Mouse (Mus musculus) right cerebral cortex, postnatal 36 days (tissue): Measurements from ENCODE around the gene Eps8l1.
"Not testable (repeated sequence)": the region's sequence is repeated elsewhere in the genome, so short reads cannot be mapped to it uniquely, and the experiment has no call there.

Source experiments
- DNase-seq, 2 experiments: peaks; one replicate each; pipeline ENCODE4 v3.0.0; 2022; ENCODE audit warnings: low spot score in 2 of 2, mixed read lengths in 1 of 2

Eps8l1 gene

GRCm38 (mm10) chr7:4508062-4508738 lies 47.7 kb downstream of the Eps8l1 start:
- DNase-seq = peak in 1 of 2 experiments; percentile 57

- no peak for DNase-seq
Measured at GRCm38 (mm10) chr7:4508739-4509116, 48.3 kb downstream of the Eps8l1 start.

GRCm38 (mm10) chr7:4509863-4510608 lies 49.6 kb downstream of the Eps8l1 start:
- DNase-seq = no peak

GRCm38 (mm10) chr7:4511489-4512224 lies 51.2 kb downstream of the Eps8l1 start:
- no peak for DNase-seq

DNA sequence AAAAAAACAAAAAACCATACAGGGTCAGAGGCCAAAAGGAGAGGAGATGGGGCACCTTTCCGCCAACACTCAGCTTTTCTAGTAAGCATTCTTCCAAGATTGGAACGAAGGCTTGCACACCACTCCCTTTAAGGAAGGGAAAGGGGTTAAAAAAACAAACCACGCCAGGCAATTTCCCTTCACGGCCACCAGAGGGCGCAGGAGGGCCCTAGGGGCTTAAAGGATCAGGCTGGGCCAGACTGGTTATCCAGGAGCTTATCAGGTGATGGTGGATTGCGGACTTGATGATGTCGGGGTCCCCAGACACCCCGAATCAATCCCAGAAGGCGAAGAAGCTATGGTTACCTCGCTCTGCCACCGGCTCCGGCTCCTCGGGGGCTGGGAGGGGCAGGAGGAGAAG lies 52.8 kb downstream of the Eps8l1 start:
- DNase-seq = no peak

DNA sequence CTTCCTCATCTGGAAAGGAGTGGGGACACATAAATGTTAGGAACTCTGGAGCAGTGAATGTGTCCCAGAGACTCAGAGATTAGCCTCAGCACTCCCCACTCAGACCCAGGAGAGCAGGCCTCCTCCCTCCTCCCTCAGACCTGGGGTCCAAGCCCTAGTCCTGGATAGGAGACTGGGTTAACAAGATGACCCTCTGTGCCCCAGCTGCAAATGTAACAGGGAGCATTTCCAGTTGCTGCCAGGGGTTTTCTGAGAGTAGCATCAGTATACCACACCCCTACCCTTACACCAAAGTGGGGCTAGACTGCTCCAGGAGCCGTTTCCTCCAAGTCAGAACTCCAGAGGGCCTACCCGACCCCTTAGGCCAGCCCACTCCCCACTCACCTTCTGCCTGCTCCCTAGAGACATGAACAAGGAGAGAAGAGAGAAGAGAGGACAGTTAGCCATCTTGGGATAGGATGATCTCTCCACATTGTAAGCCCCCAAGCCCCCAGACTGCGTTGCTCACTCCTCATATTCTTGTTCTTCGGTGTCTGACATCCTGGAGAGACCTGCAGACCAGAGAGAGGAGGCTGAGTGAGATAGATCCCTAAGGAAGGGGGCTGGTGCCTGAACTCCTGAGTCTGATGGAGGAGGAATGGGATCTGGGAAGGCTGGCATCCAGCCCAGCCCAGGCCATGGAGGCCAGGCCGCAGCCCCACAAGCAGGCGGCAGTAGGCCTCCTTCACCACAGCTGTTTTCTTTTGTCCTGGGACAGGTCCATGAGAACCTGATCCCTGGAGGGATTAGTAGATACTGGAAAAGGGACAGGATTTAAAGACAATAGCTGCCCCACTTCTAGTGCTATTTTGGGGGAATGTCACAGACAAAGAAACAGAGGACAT lies 53.6 kb downstream of the Eps8l1 start:
- DNase-seq = no peak

DNA sequence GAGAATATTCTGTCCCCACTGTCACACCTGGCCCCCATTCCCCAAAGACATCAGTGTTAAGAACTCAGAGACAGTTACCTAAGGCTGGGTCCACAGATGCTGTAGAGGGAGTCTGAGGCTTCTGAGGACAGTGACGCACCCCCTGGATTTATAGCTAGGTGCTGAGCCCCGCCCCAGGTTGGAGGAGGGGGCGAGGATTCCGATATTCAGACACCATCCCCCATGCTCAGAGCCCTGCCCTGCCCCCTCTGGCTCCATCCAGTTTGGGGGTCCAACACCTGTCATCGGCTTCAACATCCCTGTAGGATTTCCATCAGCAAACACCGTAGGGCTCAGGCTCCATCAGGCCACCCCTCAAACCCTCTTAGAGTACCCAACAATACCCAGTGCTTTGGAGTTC lies 55.4 kb downstream of the Eps8l1 start:
- DNase-seq = no peak

DNA sequence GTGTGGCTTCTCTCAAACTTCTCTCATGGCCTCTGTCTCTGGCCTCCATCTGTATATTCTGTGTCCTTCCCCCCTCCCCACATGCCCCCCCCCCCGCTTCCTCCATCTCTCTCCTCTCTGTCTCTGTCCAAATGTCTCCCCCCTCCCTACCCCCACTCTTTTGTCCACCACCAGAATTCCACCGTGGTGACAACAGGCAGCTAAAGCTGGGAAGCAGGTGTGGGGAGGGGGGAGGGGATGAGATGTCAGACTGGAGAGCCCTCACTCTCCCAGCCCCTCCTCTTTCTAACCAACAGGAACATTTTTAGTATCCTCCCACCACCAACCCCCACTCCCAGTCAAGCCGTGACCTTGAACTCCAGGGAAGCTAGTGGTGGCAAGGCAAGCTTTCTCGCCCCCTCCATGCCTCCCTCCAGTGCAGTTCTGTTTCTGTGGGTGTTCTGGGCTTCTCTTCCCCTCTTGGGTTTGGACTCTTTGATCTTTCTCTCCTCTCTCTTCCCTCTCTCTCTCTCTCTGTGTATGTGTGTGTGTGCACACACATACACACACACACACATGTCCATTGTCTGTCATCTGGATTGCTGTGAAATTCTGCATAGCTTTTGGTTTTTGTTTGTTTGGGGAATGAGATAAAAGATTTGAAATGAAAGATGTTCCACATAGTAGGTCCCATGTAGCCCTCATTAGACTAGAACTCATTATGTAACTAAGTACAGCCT lies 56.0 kb downstream of the Eps8l1 start, which contains the start of gene Tnnt1:
Gene Tnnt1, minus strand, starts transcription at position 51 of the 719 bp plus-strand sequence.
- no peak for DNase-seq

GRCm38 (mm10) chr7:4518487-4518886 lies 58.0 kb downstream of the Eps8l1 start:
- DNase-seq = no peak

DNA sequence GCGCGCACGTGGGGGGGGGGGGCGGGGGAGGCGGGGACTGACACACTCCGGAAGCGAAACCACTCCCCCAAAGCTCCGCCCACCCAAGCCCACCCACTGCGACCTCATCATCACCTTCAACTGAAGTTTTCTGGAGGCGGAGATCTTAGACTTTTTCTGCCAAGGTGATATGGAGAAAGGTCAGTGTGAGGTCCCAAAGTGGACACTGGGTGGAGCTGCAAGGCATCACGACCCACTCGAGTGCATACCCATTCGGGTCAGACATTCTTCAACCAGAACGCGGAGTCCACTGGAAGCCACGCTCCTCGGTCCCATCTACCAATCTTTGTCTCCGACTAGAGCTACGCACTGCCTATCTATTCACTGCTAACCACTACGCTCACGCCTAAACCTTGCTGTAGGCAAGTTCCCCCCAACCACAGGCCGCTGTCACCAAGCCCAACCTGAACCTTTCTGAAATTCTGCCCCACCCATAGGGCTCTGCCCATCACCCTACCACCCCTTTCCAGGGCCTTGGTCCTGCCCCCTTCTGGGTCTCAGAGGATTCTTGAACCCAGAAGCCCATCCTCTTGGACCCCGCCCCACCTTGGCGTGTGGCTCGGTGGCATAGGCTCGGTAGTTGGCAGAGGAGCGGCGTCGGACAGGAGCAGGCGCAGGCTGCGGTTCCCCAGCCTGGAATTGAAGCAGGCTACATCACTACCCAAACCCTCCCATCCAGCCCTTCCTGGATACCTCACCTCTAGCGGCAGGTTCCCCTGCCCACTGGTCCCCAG lies 60.9 kb downstream of the Eps8l1 start:
- no peak for DNase-seq

DNA sequence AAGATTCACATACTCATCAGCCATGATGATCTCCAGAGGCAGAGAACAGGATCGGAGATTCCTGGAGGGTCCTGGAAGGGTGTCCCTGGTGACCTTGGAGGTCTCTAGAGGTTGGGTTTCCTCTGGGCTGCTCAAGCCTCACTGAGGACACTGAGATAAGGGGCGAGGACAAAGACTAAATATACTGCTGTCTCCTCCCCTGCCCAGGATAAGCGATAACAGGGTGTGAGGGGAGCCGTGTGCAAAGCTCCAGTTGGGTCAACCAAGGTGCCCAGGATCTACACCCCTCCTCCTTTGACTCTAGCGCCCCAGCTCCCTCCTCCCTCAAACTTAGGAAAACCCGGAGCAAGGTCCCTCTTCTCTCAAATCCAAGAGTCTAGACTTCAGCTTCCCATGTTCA lies 61.8 kb downstream of the Eps8l1 start:
- DNase-seq = no peak

- DNase-seq = no peak
Measured at GRCm38 (mm10) chr7:4523205-4524130, 63.0 kb downstream of the Eps8l1 start.

DNA sequence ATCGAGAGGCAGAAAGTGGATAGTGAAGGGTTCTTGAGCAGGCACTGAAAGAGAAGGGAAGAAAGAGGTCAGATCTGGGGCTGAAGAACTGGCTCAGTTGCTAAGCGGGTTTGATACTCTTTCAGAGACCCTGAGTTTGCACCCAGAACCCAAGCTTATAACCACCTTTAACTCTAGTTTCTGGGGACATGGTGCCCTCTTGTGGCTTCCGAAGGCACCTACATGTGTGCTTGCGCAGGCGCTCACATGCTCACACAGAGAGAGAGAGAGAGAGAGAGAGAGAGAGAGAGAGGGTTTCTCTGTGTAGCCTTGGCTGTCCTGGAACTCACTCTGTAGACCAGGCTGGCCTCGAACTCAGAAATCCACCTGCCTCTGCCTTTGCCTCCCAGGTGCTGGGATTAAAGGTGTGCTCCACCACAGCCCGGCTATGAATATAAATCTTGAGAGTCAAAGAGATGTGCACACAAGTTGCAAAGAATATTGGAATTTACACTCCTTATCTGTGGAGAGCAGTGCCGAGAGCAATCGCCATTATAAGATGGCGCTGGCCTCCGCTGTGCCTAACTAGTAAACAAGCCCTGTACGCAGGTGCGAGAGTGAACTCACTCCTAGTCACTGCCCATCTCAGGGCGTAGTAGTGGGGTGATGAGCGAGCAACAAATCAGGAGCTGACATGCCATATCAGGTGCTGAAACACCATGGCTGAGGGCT lies 63.9 kb downstream of the Eps8l1 start, which contains the start of gene Tnni3:
Gene Tnni3, minus strand, starts transcription at position 18 of the 711 bp plus-strand sequence.
- DNase-seq = not testable (repeated sequence)

DNA sequence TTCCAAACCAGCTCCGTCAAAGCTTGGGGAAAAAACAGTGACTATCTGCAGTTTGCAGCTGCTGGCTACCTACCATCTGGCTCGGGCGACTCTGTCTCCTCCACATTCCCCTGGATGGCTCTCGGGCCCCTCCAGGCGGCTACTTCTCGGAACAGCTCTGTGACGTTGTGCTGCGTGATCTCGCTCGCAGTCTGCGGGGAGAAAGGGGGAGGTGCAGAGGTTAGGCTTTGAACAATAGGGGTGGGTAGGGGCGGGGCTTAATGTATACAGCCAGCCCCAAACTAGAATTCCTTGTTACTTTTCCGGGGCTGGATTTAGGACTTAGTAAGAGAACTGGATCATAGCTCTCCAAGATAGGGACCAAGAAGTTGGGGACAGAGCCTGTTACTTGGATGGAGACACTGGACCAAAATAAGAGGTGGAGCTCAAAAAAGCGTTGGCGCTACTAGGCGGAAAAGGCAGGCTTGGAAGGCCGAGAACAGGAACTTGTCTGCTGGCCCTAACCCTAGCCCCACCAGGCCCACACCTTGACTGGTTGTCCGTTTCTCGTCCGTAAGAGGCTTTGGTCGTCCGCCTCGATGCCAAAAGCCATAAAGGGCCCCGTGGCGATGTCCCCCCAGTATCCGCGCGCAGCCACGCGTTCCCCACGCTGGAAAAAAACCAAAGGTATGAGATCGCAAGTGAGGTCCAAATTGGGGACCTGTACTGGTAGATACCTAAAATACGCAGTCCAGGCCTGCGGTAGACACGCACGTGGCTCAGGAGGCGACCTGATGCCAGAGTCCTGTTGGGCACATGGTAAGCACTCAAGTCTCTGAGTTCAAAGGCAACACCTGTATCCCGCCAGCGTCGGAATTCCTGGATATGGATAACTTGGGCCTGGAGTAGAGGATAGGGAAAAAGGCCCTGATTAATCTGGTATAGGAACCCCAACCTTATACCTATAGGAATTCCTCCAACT lies 66.1 kb downstream of the Eps8l1 start:
- peak; percentile 55 to 70 for DNase-seq

DNA sequence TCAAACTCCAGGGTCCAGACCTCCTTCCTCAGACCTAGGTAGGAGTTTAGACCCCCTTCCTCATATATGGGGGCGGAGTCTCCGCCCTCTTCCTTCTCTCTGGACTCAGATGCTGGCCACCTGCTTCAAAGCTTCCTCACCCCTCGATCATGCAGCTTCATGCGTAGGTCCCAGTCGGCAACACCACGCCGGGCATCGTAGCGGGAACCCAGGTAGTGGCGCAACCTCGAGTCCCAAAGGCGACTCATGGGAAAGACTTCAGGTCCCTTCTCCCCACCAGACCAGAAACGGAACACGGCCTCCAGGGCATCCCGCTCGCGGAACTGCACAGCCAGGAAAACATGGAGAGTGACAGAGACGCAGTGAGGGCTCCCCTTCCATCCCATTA lies 66.8 kb downstream of the Eps8l1 start:
- no peak for DNase-seq
